Mouse (Mus musculus) limb, embryonic 13.5 days (tissue): Measurements from ENCODE around the gene Cfap73. TPM values are rescaled to one million over a fixed set of nuclear protein-coding genes. Genes with fewer than 3 reads are reported as not detected.

Experiments used
- ATAC-seq: fragments of 200-750 bp; cut with Nextera tagmentation; 2 replicates; pipeline ENCODE4 v1.8.0; 2017; ENCODE audit warnings: low read depth, moderate number of reproducible peaks, moderate TSS enrichment; ENCODE audit not compliant: low FRiP score
- H3K27ac ChIP-seq: fragments of 300-500 bp; sonication (generic); 2 replicates; pipeline ENCODE4 v1.5.1; 2015; ENCODE audit warnings: inconsistent platforms, mild to moderate bottlenecking, moderate library complexity
- H3K27me3 ChIP-seq: fragments of 300-500 bp; sonication (generic); 2 replicates; pipeline ENCODE4 v1.6.1; 2015; ENCODE audit warnings: mild to moderate bottlenecking, inconsistent platforms
- H3K36me3 ChIP-seq: fragments of 300-500 bp; sonication (generic); 2 replicates; pipeline ENCODE4 v1.6.1; 2015; ENCODE audit warnings: inconsistent platforms, mild to moderate bottlenecking, moderate library complexity
- H3K4me1 ChIP-seq: fragments of 300-500 bp; sonication (generic); 2 replicates; pipeline ENCODE4 v1.6.1; 2015; ENCODE audit warnings: inconsistent platforms
- H3K4me2 ChIP-seq: fragments of 300-500 bp; sonication (generic); replicated peaks from 2 replicates; pipeline ENCODE4 v1.6.1; 2015; ENCODE audit warnings: inconsistent platforms, mild to moderate bottlenecking, moderate library complexity
- H3K4me3 ChIP-seq: fragments of 300-500 bp; sonication (generic); 2 replicates; pipeline ENCODE4 v1.5.1; 2015; ENCODE audit warnings: moderate library complexity, mild to moderate bottlenecking, inconsistent platforms
- H3K9ac ChIP-seq: fragments of 300-500 bp; sonication (generic); 2 replicates; pipeline ENCODE4 v1.6.1; 2015; ENCODE audit warnings: mild to moderate bottlenecking, inconsistent platforms
- H3K9me3 ChIP-seq: fragments of 300-500 bp; sonication (generic); 2 replicates; pipeline ENCODE4 v1.6.1; 2016; ENCODE audit warnings: inconsistent platforms
- WGBS: fragments of 180-500 bp; shearing (Covaris S2); methylation state at CpG from one replicate; pipeline ENCODE4 v1.1.7; 2015; 5-methylcytosine and 5-hydroxymethylcytosine counted together
- polyA plus RNA-seq: library from polyadenylated mRNA; unstranded; fragments of >200 nt; fragmentation: Nextera tagmentation; extraction: Ambion mirVana; gene quantifications from 2 replicates; pipeline ENCODE4 v1.2.1, GENCODE M21; 2015

Cfap73 gene
- polyA plus RNA-seq, 1 experiment from 2014 or later = not detected

DNA sequence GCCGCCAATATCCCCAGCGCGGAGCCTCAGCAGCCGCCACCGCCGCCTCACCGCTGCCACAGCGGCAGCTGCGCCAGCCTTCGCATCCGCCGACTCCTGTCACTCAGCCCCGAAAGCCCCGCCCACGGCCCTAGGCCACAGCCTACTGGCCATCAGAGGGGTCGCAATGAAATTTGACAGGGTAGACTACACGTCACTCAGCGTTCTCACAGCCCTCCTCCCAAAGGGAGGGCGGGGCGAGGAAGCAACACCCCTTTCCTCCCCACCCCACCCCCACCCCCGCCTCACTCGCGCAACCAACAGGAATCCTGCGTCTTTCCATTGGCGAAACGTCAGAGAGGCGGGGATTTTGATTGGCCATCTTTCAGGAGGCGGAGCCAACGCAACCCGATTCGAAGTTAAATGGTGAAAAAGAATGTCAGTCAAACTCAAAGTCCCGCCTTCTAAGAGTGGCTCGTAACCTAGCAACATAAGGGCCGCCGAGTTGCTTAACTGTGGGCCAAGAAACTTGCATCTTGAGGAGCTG, 45.4 kb downstream of the Cfap73 start, which contains the start of the genes Tpcn1 and Iqcd:
Tpcn1 (minus strand) TSS at position 105 of the 526 bp plus-strand sequence.
Iqcd (plus strand) TSS at position 448 of the 526 bp plus-strand sequence.
- H3K27ac ChIP-seq = peak within 1 kb of the TSS; percentile 61; the same call in 1 of the 2 replicates

GRCm38 (mm10) chr5:120587940-120588568, 46.0 kb downstream of the Cfap73 start:
- WGBS = 2% methylated on average over 29 of the region's 29 CpGs
- Histone ChIP-seq H3K4me1 (peaks cover 29% of the 10 kb centered on the region), H3K4me3 (peak overlapping the region; percentile 83), H3K4me2 (peak overlapping the region; percentile 97), H3K36me3 (peaks cover 21% of the 10 kb centered on the region), H3K27ac (peak overlapping the region; percentile 61; the same call in 1 of the 2 replicates), H3K9me3 (no peaks in the 10 kb centered on the region), H3K9ac (peak overlapping the region; percentile 89), H3K27me3 (no peaks in the 10 kb centered on the region)
- no peak for ATAC-seq

More for the DNA sequence above, 45.4 kb downstream of the Cfap73 start, which contains the start of the genes Tpcn1 and Iqcd:
- H3K4me3 ChIP-seq = peak within 1 kb of the TSS; percentile 83
- H3K9ac ChIP-seq = peak within 1 kb of the TSS; percentile 89
- no peaks in the 10 kb centered on the region for H3K27me3 ChIP-seq
- H3K4me1 ChIP-seq = peaks cover 29% of the 10 kb centered on the region
- H3K4me2 ChIP-seq = peak within 1 kb of the TSS; percentile 97
- H3K9me3 ChIP-seq = no peaks in the 10 kb centered on the region
- ATAC-seq = peak; percentile 99
- 0% methylated on average over 35 of the region's 35 CpGs for WGBS
- H3K36me3 ChIP-seq = peaks cover 15% of the 10 kb centered on the region

- WGBS = 25% methylated on average over 9 of the region's 9 CpGs
- Histone ChIP-seq H3K9ac (peak overlapping the region; percentile 89), H3K4me2 (peak overlapping the region; percentile 97), H3K4me1 (peaks cover 29% of the 10 kb centered on the region), H3K9me3 (no peaks in the 10 kb centered on the region), H3K4me3 (peak overlapping the region; percentile 83), H3K27me3 (no peaks in the 10 kb centered on the region), H3K27ac (0 out of 2 replicates have a peak overlapping the region, but pooled peaks have one; percentile 61), H3K36me3 (peaks cover 26% of the 10 kb centered on the region)
- no peak for ATAC-seq
These were observed 46.5 kb downstream of the Cfap73 start for GRCm38 (mm10) chr5:120587616-120587926.

DNA sequence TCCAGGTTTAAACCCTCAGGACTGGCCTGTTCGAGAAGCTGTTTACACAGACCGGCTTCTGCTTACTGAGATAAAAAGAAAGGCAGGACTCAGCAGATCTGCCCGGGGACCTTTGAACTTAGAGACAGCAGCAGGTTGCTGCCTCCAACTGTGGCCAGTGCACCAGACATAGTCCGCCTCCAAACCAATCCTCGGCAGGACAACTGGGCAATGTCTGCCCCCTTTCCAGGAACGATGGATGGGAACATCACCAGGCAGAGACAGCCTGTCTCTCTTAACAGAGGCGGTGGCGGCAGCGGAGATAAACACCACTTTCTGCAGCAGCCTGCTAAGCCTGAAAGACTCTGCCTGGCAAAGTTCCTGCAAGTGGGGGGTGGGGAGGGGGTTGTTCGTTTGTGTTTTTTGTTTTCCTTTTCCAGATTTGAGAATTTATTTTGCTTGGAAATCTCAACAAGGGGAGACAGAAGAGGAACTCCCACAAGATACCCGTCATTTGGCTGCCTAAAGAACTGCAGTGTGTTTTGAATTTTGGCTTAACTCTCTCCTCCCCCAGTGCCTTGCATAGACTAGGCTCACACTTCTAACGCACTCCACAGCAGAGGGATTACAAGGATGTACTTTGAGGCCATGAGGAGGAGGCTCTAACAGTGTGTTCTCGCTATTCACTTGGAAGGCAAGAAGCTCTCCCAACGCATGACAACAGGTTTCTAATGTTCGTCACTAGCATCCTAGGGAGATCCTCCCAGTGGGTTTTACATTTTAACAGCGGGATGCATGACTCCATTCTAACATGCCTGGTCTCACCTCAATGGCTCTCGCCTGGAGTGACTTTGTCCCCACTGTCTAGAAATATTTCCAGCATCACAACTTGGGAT, 47.1 kb downstream of the Cfap73 start:
- Histone ChIP-seq H3K4me1 (peaks cover 29% of the 10 kb centered on the region), H3K27me3 (no peaks in the 10 kb centered on the region), H3K27ac (no peak overlapping the region), H3K4me2 (peak overlapping the region; percentile 97), H3K4me3 (peak overlapping the region; percentile 83), H3K9ac (peak overlapping the region; percentile 89), H3K36me3 (peaks cover 29% of the 10 kb centered on the region), H3K9me3 (no peaks in the 10 kb centered on the region)
- no peak for ATAC-seq
- 16% methylated on average over 17 of the region's 17 CpGs for WGBS

GRCm38 (mm10) chr5:120584968-120585367, 49.1 kb downstream of the Cfap73 start:
- WGBS = 46% methylated on average over 15 of the region's 15 CpGs
- no peak for ATAC-seq
- peaks cover 40% of the 10 kb centered on the region for H3K4me1 ChIP-seq

GRCm38 (mm10) chr5:120583511-120583910, 50.5 kb downstream of the Cfap73 start:
- no peaks in the 10 kb centered on the region for H3K9me3 ChIP-seq
- no peak overlapping the region for H3K4me2 ChIP-seq
- no peak overlapping the region for H3K9ac ChIP-seq
- peaks cover 36% of the 10 kb centered on the region for H3K36me3 ChIP-seq
- H3K27me3 ChIP-seq = no peaks in the 10 kb centered on the region
- ATAC-seq = no peak
- H3K4me3 ChIP-seq = no peak overlapping the region
- 82% methylated on average over 4 of the region's 4 CpGs for WGBS
- peaks cover 50% of the 10 kb centered on the region for H3K4me1 ChIP-seq
- no peak overlapping the region for H3K27ac ChIP-seq

More at GRCm38 (mm10) chr5:120584968-120585367, 49.1 kb downstream of the Cfap73 start:
- no peak overlapping the region for H3K4me3 ChIP-seq
- H3K4me2 ChIP-seq = no peak overlapping the region
- peaks cover 36% of the 10 kb centered on the region for H3K36me3 ChIP-seq
- H3K27ac ChIP-seq = 0 out of 2 replicates have a peak overlapping the region, but pooled peaks have one; percentile 3
- no peaks in the 10 kb centered on the region for H3K27me3 ChIP-seq
- H3K9me3 ChIP-seq = no peaks in the 10 kb centered on the region
- H3K9ac ChIP-seq = no peak overlapping the region

GRCm38 (mm10) chr5:120582002-120582401, 52.0 kb downstream of the Cfap73 start:
- H3K4me3 ChIP-seq = no peak overlapping the region
- no peak overlapping the region for H3K9ac ChIP-seq
- H3K27ac ChIP-seq = no peak overlapping the region; the same call in 1 of the 2 replicates
- H3K36me3 ChIP-seq = peaks cover 36% of the 10 kb centered on the region
- H3K4me2 ChIP-seq = no peak overlapping the region
- ATAC-seq = no peak
- H3K9me3 ChIP-seq = no peaks in the 10 kb centered on the region
- peaks cover 55% of the 10 kb centered on the region for H3K4me1 ChIP-seq
- 85% methylated on average over 9 of the region's 9 CpGs for WGBS
- H3K27me3 ChIP-seq = no peaks in the 10 kb centered on the region

GRCm38 (mm10) chr5:120579898-120580626, 54.0 kb downstream of the Cfap73 start:
- Histone ChIP-seq H3K4me3 (no peak overlapping the region), H3K27ac (peak overlapping the region; percentile 82), H3K36me3 (peaks cover 35% of the 10 kb centered on the region), H3K27me3 (no peaks in the 10 kb centered on the region), H3K9me3 (no peaks in the 10 kb centered on the region), H3K4me1 (peaks cover 55% of the 10 kb centered on the region), H3K4me2 (peak overlapping the region; percentile 50), H3K9ac (no peak overlapping the region)
- ATAC-seq = 0 out of 2 replicates have a peak, but pooled peaks have one; percentile 8
- 65% methylated on average over 26 of the region's 26 CpGs for WGBS

GRCm38 (mm10) chr5:120579211-120579897, 54.7 kb downstream of the Cfap73 start:
- Histone ChIP-seq H3K36me3 (peaks cover 32% of the 10 kb centered on the region), H3K9me3 (no peaks in the 10 kb centered on the region), H3K27me3 (no peaks in the 10 kb centered on the region), H3K4me3 (no peak overlapping the region), H3K4me1 (peaks cover 56% of the 10 kb centered on the region), H3K4me2 (peak overlapping the region; percentile 50), H3K9ac (no peak overlapping the region), H3K27ac (peak overlapping the region; percentile 82)
- ATAC-seq = peak; percentile 57
- WGBS = 20% methylated on average over 26 of the region's 26 CpGs

DNA sequence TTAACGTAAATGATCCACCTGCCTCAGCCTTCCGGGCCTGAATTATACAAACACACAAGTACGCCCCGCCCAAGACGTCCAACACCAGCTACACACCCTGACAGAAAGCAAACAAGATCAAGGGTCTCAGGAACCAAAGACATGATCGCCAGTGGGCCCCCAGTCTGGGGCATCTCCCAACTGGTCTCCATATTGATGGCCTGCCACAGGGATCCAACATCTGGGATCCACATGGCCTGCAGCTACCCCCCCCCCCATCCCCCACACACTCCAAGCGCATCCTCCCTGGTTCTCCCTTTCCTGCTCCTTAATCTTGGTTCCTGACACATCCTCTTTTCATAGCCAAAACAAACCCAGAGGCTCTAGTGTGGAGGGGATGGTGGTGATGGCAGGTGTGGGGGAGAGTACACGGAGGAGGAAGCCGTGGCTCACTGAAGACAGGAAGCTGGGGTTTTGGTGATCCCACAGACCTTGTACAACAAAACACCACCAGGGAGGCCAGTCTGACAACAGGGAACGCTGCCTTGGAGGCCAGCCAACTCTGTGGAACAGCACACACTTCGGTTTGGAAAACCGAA, 55.4 kb downstream of the Cfap73 start:
- WGBS = 18% methylated on average over 12 of the region's 12 CpGs
- Histone ChIP-seq H3K9me3 (no peaks in the 10 kb centered on the region), H3K4me3 (no peak overlapping the region), H3K9ac (no peak overlapping the region), H3K27me3 (no peaks in the 10 kb centered on the region), H3K36me3 (peaks cover 25% of the 10 kb centered on the region), H3K27ac (peak overlapping the region; percentile 82), H3K4me1 (peaks cover 56% of the 10 kb centered on the region), H3K4me2 (peak overlapping the region; percentile 50)
- no peak for ATAC-seq
